Mouse (Mus musculus): ENCODE measurements around the gene Rcc1l. TPM values are rescaled to one million over a fixed set of nuclear protein-coding genes. Genes with fewer than 3 reads are reported as not detected.

Gene Rcc1l
- polyA plus RNA-seq, 1 experiment: 16.9 TPM

DNA sequence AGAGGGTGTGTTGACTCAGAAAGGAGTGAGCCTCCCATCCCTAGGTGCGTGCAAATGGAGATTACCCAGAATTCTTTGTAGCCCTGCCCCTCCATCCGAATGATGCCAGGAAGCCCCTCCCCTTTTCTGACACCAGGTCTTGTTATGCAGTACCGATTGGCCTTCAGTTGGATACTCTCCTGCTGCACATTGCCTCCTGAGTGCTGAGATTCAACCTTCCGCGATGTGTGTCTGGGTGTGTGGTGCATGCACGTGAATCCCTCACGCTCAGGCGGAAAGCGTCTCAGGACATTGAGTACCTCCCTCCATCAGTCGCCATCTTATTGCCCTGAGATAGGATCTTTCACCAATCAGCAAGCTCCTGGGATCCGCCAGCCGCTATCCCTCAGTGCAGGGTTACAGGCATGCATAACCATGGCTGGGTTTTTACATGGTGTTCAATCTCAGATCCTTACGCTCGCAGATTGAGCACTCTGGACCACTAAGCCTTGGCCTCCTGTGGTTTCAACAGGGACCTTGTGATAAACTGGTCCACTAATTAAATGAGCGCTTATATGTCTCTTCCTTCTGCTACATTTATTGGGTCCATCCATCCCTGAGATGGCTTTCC lies 57.7 kb downstream of the Rcc1l start:
- no peaks in the 10 kb centered on the region for H3K36me3 ChIP-seq (ENCODE audit: control insufficient read depth, insufficient read depth)
- no peak overlapping the region for H3K4me3 ChIP-seq
- H3K4me2 ChIP-seq (ENCODE audit: low read depth): peak overlapping the region; percentile 42
- H3K27me3 ChIP-seq (ENCODE audit: control insufficient read depth, insufficient read depth, insufficient read length): no peaks in the 10 kb centered on the region
- no peak overlapping the region for H3ac ChIP-seq (ENCODE audit: control insufficient read depth, insufficient read length)
- no peaks in the 10 kb centered on the region for H3K79me2 ChIP-seq (ENCODE audit: control insufficient read depth, insufficient read depth)
- TF ChIP-seq POLR2A (IDR thresholded peaks at IDR 0.05; ENCODE audit: insufficient read length, low read depth) (no peak), MAX (IDR thresholded peaks at IDR 0.05; ENCODE audit: low read depth) (no peak), USF1 (IDR thresholded peaks at IDR 0.05; ENCODE audit: low read depth) (no peak), REST (IDR thresholded peaks at IDR 0.05; ENCODE audit: insufficient read depth, insufficient read length) (no peak), CEBPB (IDR thresholded peaks at IDR 0.05; ENCODE audit: insufficient read depth, poor library complexity, severe bottlenecking) (no peak), MYOD1 (IDR thresholded peaks at IDR 0.05; ENCODE audit: control insufficient read depth in 1 of 3, insufficient read length in 2 of 3, low read depth in 2 of 3) (no peak), SRF (IDR thresholded peaks at IDR 0.05; ENCODE audit: control insufficient read depth, insufficient read length, low read depth) (no peak), TCF3 (IDR thresholded peaks at IDR 0.05; ENCODE audit: insufficient read length, low read depth) (no peak), E2F4 (IDR thresholded peaks at IDR 0.05; ENCODE audit: insufficient read depth) (no peak), TCF12 (IDR thresholded peaks at IDR 0.05; ENCODE audit: insufficient read depth, poor library complexity, severe bottlenecking) (no peak)

DNA sequence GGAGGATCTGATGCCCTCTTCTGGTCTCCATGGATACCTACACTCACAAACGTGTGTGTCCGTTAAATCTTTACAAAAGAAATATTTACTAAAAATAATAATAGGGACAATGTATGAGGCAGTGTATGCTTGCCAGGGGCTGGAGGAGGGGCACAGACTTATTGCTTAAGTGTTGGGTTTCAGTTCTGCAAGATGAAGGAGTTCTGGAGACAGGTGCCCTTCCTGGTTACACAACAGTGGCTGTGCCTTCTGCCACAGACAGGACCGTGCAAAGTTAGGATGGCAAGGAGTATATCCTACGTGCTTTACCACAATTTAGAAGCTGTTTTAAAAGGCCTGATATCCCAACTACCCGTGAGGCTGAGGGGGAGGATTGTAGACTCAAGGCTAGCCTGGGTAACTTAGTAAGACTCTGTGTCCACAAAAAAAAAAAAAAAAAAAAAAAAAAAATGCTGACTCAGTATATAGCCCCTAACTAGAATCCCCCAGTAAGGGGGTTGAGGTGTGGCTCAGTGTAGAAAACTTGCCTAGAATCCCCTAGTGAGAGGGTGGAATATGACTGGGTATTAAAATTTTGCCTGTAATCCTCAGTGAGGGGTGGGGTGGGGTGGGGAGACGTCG lies 60.8 kb downstream of the Rcc1l start:
- Histone ChIP-seq H3K79me2 (ENCODE audit: control insufficient read depth, insufficient read depth) (no peaks in the 10 kb centered on the region), H3K4me2 (ENCODE audit: low read depth) (no peak overlapping the region), H3ac (ENCODE audit: control insufficient read depth, insufficient read length) (no peak overlapping the region), H3K4me3 (no peak overlapping the region), H3K36me3 (ENCODE audit: control insufficient read depth, insufficient read depth) (no peaks in the 10 kb centered on the region), H3K27me3 (ENCODE audit: control insufficient read depth, insufficient read depth, insufficient read length) (no peaks in the 10 kb centered on the region)
- TF ChIP-seq SRF (IDR thresholded peaks at IDR 0.05; ENCODE audit: control insufficient read depth, insufficient read length, low read depth) (no peak), MYOD1 (IDR thresholded peaks at IDR 0.05; ENCODE audit: control insufficient read depth in 1 of 3, insufficient read length in 2 of 3, low read depth in 2 of 3) (peak in 1 of 3 experiments; percentile 56), MAX (IDR thresholded peaks at IDR 0.05; ENCODE audit: low read depth) (no peak)

DNA sequence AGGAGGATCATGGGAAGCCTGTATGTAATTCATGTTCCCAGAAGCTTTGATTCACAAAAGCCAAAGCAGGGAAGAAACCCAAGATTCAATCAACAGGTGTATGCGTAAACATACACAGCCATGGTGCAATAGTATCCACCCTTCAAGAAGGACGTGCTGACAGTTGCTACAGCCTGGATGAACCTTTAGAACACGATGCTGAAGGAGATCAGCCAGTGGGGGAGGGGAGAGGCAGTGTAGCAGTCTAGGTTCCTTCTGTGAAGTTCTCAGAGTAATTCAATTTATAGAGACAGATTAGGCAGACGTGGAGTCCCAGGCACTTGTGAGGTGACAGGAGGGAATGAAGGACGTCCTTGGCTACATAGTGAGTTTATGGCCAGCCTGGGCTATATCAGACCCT lies 61.6 kb downstream of the Rcc1l start:
- H3K4me2 ChIP-seq (ENCODE audit: low read depth): no peak overlapping the region
- no peak overlapping the region for H3ac ChIP-seq (ENCODE audit: control insufficient read depth, insufficient read length)
- TF ChIP-seq REST (IDR thresholded peaks at IDR 0.05; ENCODE audit: insufficient read depth, insufficient read length) (no peak), MYOD1 (IDR thresholded peaks at IDR 0.05; ENCODE audit: control insufficient read depth in 1 of 3, insufficient read length in 2 of 3, low read depth in 2 of 3) (peak in 1 of 3 experiments; percentile 14)
- H3K79me2 ChIP-seq (ENCODE audit: control insufficient read depth, insufficient read depth): no peaks in the 10 kb centered on the region
- H3K27me3 ChIP-seq (ENCODE audit: control insufficient read depth, insufficient read depth, insufficient read length): no peaks in the 10 kb centered on the region
- H3K4me3 ChIP-seq: no peak overlapping the region
- H3K36me3 ChIP-seq (ENCODE audit: control insufficient read depth, insufficient read depth): no peaks in the 10 kb centered on the region

DNA sequence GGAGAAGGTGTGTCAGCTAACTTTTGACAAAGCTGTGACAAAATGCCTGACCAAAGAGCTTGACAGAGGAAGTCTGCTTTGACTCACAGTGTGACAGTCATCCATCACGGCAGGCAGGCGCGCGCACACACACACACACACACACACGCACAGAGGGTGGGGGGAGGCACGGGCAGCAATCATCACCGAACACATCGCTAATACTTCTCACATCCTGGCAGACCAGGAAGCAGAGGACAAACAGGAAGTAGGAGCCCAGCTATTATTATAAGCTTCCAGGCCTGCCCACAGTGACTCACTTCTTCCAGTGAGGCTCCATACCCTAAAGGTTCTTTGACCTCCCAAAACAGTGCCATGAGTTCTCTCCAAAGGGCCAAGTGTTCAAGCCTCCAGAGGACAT lies 70.7 kb downstream of the Rcc1l start:
- TF ChIP-seq E2F4 (IDR thresholded peaks at IDR 0.05; ENCODE audit: insufficient read depth) (no peak), MYOD1 (IDR thresholded peaks at IDR 0.05; ENCODE audit: control insufficient read depth in 1 of 3, insufficient read length in 2 of 3, low read depth in 2 of 3) (no peak), TCF12 (IDR thresholded peaks at IDR 0.05; ENCODE audit: insufficient read depth, poor library complexity, severe bottlenecking) (no peak), USF1 (IDR thresholded peaks at IDR 0.05; ENCODE audit: low read depth) (no peak), MYOG (IDR thresholded peaks at IDR 0.05; ENCODE audit: control insufficient read depth in 1 of 3, insufficient read depth in 1 of 3, insufficient read length in 2 of 3, low read depth in 2 of 3) (no peak), MAX (IDR thresholded peaks at IDR 0.05; ENCODE audit: low read depth) (no peak), SRF (IDR thresholded peaks at IDR 0.05; ENCODE audit: control insufficient read depth, insufficient read length, low read depth) (no peak), CEBPB (IDR thresholded peaks at IDR 0.05; ENCODE audit: insufficient read depth, poor library complexity, severe bottlenecking) (no peak), REST (IDR thresholded peaks at IDR 0.05; ENCODE audit: insufficient read depth, insufficient read length) (no peak), POLR2AphosphoS2 (IDR thresholded peaks at IDR 0.05; ENCODE audit: insufficient read length, low read depth) (no peak), TCF3 (IDR thresholded peaks at IDR 0.05; ENCODE audit: insufficient read length, low read depth) (no peak), POLR2A (IDR thresholded peaks at IDR 0.05; ENCODE audit: insufficient read length, low read depth) (no peak)
- no peaks in the 10 kb centered on the region for H3K79me2 ChIP-seq (ENCODE audit: control insufficient read depth, insufficient read depth)
- no peaks in the 10 kb centered on the region for H3K27me3 ChIP-seq (ENCODE audit: control insufficient read depth, insufficient read depth, insufficient read length)
- no peak overlapping the region for H3K4me2 ChIP-seq (ENCODE audit: low read depth)
- H3K4me3 ChIP-seq: no peak overlapping the region
- H3K36me3 ChIP-seq (ENCODE audit: control insufficient read depth, insufficient read depth): no peaks in the 10 kb centered on the region
- H3ac ChIP-seq (ENCODE audit: control insufficient read depth, insufficient read length): no peak overlapping the region

DNA sequence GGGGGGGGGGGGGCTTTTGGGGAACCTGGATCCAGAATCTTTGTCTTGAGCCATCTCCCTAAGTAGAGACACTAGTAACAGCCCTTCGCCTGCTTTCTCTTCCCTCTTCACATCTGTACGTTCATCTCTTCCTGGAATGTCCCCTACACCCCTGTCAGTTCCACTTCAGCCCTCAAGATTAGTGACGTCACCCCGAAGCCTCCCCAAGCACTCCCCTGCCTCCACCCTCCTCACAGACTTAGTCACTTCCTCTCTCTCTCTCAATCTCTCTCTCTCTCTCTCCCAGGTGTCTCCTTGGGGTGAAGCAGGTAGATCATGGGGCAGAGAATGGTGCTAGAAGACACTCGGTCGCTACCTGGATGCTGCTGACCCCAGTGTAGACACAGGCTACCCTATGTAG lies 73.9 kb downstream of the Rcc1l start:
- Histone ChIP-seq H3K4me3 (no peak overlapping the region), H3K27me3 (ENCODE audit: control insufficient read depth, insufficient read depth, insufficient read length) (no peaks in the 10 kb centered on the region), H3K36me3 (ENCODE audit: control insufficient read depth, insufficient read depth) (no peaks in the 10 kb centered on the region), H3K4me2 (ENCODE audit: low read depth) (no peak overlapping the region), H3K79me2 (ENCODE audit: control insufficient read depth, insufficient read depth) (no peaks in the 10 kb centered on the region), H3ac (ENCODE audit: control insufficient read depth, insufficient read length) (no peak overlapping the region)
- no peak for TF ChIP-seq SRF (IDR thresholded peaks at IDR 0.05; ENCODE audit: control insufficient read depth, insufficient read length, low read depth)
- TF ChIP-seq TCF12 (IDR thresholded peaks at IDR 0.05; ENCODE audit: insufficient read depth, poor library complexity, severe bottlenecking): no peak
- TF ChIP-seq TCF3 (IDR thresholded peaks at IDR 0.05; ENCODE audit: insufficient read length, low read depth): no peak
- no peak for TF ChIP-seq CEBPB (IDR thresholded peaks at IDR 0.05; ENCODE audit: insufficient read depth, poor library complexity, severe bottlenecking)
- no peak for TF ChIP-seq REST (IDR thresholded peaks at IDR 0.05; ENCODE audit: insufficient read depth, insufficient read length)
- TF ChIP-seq MAX (IDR thresholded peaks at IDR 0.05; ENCODE audit: low read depth): no peak
- no peak for TF ChIP-seq E2F4 (IDR thresholded peaks at IDR 0.05; ENCODE audit: insufficient read depth)
